Mouse (Mus musculus): ENCODE measurements around the gene Ccl20. TPM values are rescaled to one million over a fixed set of nuclear protein-coding genes. Genes with fewer than 3 reads are reported as not detected.

Gene Ccl20
- polyA plus RNA-seq, 1 experiment from 2014 or later: not detected

DNA sequence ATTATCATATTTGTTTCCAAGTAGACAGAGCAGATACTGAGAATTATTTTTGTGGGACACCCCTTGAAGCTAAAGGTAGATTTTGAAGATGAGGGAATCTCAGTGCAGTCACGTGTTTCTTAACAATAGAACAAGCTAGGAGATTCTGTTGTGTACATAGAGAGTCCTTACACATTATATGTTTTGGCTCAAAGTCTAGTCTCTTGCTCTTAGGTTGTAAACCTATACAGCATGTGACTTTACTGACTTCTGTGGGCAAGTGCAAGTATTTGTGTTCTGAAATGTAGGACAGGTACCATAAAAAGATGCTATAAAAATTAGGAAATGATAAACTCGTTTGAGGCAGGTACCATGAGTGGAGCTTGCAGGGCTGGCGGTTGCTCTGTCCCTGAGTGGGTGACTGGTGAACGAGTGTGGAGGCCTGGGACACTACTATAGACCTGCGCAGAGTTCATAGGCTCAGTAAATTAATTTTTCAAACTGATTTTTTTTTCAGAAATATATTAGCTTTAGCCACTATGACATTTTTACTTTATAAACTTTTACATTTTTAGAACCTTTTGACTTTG is 9.1 kb upstream of the Ccl20 start:
- ATAC-seq (ENCODE audit: low FRiP score): no peak
- Histone ChIP-seq H3K9me3 (no peaks in the 10 kb centered on the region), H3K4me3 (no peak overlapping the region), H3K27me3 (no peaks in the 10 kb centered on the region), H3K4me2 (no peak overlapping the region), H3K9ac (no peak overlapping the region), H3K4me1 (replicated peaks) (no peaks in the 10 kb centered on the region), H3K27ac (no peak overlapping the region), H3K36me3 (no peaks in the 10 kb centered on the region)
- WGBS: 84% methylated on average over 5 of the region's 5 CpGs

DNA sequence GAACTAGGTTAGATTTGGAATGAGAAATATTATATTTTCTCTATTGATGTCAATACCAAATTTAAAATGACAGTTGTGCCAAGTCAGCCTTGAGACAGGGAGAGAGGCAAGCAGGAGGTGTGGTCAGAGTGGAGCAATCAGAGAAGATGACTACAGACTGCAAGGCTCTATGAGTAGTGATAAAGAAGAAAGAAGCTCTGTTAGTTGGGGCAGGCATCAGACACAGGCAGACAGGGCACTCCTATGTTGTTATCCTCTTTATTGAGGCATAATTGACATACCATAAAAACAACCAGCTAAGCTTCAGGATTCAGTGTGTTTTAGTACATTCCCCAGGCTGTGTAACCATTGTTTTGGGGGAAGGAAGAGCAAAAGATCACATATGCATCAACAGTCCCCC is 5.6 kb upstream of the Ccl20 start:
- no peaks in the 10 kb centered on the region for H3K36me3 ChIP-seq
- no peaks in the 10 kb centered on the region for H3K4me1 ChIP-seq (replicated peaks)
- no peaks in the 10 kb centered on the region for H3K27me3 ChIP-seq
- no peak for ATAC-seq (ENCODE audit: low FRiP score)
- no peak overlapping the region for H3K4me2 ChIP-seq
- no peaks in the 10 kb centered on the region for H3K9me3 ChIP-seq
- H3K4me3 ChIP-seq: no peak overlapping the region
- H3K9ac ChIP-seq: no peak overlapping the region
- H3K27ac ChIP-seq: no peak overlapping the region

- Histone ChIP-seq H3K9ac (no peak overlapping the region), H3K27me3 (no peaks in the 10 kb centered on the region), H3K27ac (no peak overlapping the region), H3K4me1 (replicated peaks) (no peaks in the 10 kb centered on the region), H3K4me2 (no peak overlapping the region), H3K36me3 (no peaks in the 10 kb centered on the region), H3K4me3 (no peak overlapping the region), H3K9me3 (no peaks in the 10 kb centered on the region)
- 80% methylated on average over 5 of the region's 5 CpGs for WGBS
- ATAC-seq (ENCODE audit: low FRiP score): no peak
Observed at GRCm38 (mm10) chr1:83111726-83112125, 4.8 kb upstream of the Ccl20 start.

DNA sequence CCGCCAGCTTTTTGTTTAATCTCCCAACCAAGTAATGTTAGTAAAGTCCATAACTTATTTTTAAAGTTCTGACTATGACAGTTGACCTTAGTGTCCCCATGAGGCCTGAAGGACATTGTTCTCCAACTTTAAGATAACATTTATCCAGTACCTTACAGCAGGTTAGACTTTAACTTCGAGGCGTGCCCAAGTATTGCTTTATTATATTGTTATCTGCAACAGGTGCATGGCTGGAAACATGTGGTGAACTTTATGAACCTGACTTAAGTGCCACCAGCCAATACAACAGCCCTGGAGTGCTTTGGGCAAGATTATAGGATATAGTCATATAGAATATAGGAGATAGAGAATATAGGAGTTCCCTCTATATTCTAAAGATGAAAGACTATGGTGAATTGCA is 651 bp downstream of the Ccl20 start:
- 93% methylated on average over 3 of the region's 3 CpGs for WGBS
- H3K9ac ChIP-seq: no peak overlapping the region
- H3K27me3 ChIP-seq: no peaks in the 10 kb centered on the region
- no peak overlapping the region for H3K27ac ChIP-seq
- no peak overlapping the region for H3K4me3 ChIP-seq
- H3K4me1 ChIP-seq (replicated peaks): no peaks in the 10 kb centered on the region
- H3K4me2 ChIP-seq: no peak overlapping the region
- ATAC-seq (ENCODE audit: low FRiP score): no peak
- H3K36me3 ChIP-seq: no peaks in the 10 kb centered on the region
- no peaks in the 10 kb centered on the region for H3K9me3 ChIP-seq

DNA sequence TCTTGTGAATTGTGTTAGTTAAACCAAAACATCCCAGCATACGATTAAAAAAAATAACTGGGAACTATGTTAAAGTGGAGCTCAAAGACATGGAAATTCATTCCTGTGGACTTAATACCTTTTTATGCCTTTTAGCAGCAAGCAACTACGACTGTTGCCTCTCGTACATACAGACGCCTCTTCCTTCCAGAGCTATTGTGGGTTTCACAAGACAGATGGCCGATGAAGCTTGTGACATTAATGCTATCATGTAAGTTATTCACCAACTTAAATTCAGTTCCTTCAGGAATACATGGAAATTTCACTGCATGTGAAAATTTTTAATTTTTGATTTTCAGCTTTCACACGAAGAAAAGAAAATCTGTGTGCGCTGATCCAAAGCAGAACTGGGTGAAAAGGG is 1.1 kb downstream of the Ccl20 start:
- no peaks in the 10 kb centered on the region for H3K36me3 ChIP-seq
- no peaks in the 10 kb centered on the region for H3K9me3 ChIP-seq
- H3K9ac ChIP-seq: no peak overlapping the region
- no peak overlapping the region for H3K4me3 ChIP-seq
- no peaks in the 10 kb centered on the region for H3K4me1 ChIP-seq (replicated peaks)
- H3K27ac ChIP-seq: no peak overlapping the region
- no peak overlapping the region for H3K4me2 ChIP-seq
- no peaks in the 10 kb centered on the region for H3K27me3 ChIP-seq
- 94% methylated on average over 7 of the region's 7 CpGs for WGBS
- ATAC-seq (ENCODE audit: low FRiP score): no peak

GRCm38 (mm10) chr1:83119903-83120302 is 3.3 kb downstream of the Ccl20 start:
- Histone ChIP-seq H3K4me1 (replicated peaks) (no peaks in the 10 kb centered on the region), H3K9ac (no peak overlapping the region), H3K4me2 (no peak overlapping the region), H3K4me3 (no peak overlapping the region), H3K9me3 (no peaks in the 10 kb centered on the region), H3K36me3 (no peaks in the 10 kb centered on the region), H3K27me3 (no peaks in the 10 kb centered on the region), H3K27ac (no peak overlapping the region)
- no peak for ATAC-seq (ENCODE audit: low FRiP score)

DNA sequence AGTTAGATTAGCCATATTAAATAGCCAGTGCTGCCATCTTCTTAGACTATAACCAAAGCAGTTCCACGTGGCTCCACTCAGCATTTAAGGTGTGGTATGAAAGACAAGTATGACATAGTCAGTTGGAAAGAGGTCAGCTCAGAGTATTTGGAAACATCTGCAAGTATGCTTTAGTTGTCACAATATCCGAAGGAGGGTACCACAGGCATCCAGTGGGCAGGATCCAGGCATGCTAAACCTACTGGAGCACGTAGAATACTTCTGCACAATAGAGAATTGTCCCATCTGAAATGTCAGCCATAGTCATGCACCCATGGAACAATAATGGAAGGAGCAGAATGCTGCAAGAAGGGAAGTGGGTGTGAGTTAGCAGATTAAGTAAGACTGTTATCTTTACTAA is 3.7 kb downstream of the Ccl20 start:
- H3K27ac ChIP-seq: no peak overlapping the region
- WGBS: 80% methylated on average over 3 of the region's 3 CpGs
- no peak overlapping the region for H3K4me3 ChIP-seq
- no peaks in the 10 kb centered on the region for H3K27me3 ChIP-seq
- H3K4me1 ChIP-seq (replicated peaks): no peaks in the 10 kb centered on the region
- ATAC-seq (ENCODE audit: low FRiP score): no peak
- H3K4me2 ChIP-seq: no peak overlapping the region
- no peak overlapping the region for H3K9ac ChIP-seq
- no peaks in the 10 kb centered on the region for H3K36me3 ChIP-seq
- no peaks in the 10 kb centered on the region for H3K9me3 ChIP-seq

DNA sequence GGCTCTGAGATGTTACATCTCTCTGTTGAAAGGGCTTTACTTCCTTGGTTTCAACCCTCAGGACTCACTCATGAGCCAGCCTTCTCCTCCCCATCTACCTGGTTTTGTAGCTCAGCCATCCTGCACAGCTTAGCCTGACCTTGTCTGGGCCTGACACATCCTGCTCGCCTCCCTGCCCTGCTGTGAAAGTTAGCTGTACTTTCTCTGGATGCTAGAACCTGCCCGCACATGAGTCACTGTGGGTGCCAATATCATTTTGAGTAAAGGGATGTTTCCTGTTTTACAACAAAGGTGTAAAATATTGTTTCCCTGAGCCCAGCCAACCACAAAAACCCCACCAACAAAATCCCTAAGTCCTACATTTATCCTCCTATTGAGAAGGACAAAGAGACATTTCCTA is 6.6 kb downstream of the Ccl20 start:
- no peak for ATAC-seq (ENCODE audit: low FRiP score)
- WGBS: 95% methylated on average over 2 of the region's 2 CpGs
- Histone ChIP-seq H3K4me1 (replicated peaks) (no peaks in the 10 kb centered on the region), H3K36me3 (no peaks in the 10 kb centered on the region), H3K9me3 (no peaks in the 10 kb centered on the region), H3K4me3 (no peak overlapping the region), H3K27me3 (no peaks in the 10 kb centered on the region), H3K4me2 (no peak overlapping the region), H3K27ac (no peak overlapping the region), H3K9ac (no peak overlapping the region)

GRCm38 (mm10) chr1:83135829-83136228 is 19.3 kb downstream of the Ccl20 start:
- no peak for ATAC-seq (ENCODE audit: low FRiP score)
- Histone ChIP-seq H3K4me3 (no peak overlapping the region), H3K4me2 (no peak overlapping the region), H3K4me1 (replicated peaks) (no peaks in the 10 kb centered on the region), H3K9me3 (no peaks in the 10 kb centered on the region), H3K36me3 (no peaks in the 10 kb centered on the region), H3K27me3 (no peaks in the 10 kb centered on the region), H3K9ac (no peak overlapping the region), H3K27ac (no peak overlapping the region)
- WGBS: 85% methylated on average over 7 of the region's 7 CpGs

GRCm38 (mm10) chr1:83137847-83138246 is 21.3 kb downstream of the Ccl20 start:
- no peak overlapping the region for H3K27ac ChIP-seq
- no peaks in the 10 kb centered on the region for H3K9me3 ChIP-seq
- no peak overlapping the region for H3K4me3 ChIP-seq
- no peaks in the 10 kb centered on the region for H3K36me3 ChIP-seq
- no peak overlapping the region for H3K9ac ChIP-seq
- no peaks in the 10 kb centered on the region for H3K27me3 ChIP-seq
- ATAC-seq (ENCODE audit: low FRiP score): no peak
- WGBS: 90% methylated on average over 8 of the region's 8 CpGs
- no peak overlapping the region for H3K4me2 ChIP-seq
- H3K4me1 ChIP-seq (replicated peaks): no peaks in the 10 kb centered on the region

DNA sequence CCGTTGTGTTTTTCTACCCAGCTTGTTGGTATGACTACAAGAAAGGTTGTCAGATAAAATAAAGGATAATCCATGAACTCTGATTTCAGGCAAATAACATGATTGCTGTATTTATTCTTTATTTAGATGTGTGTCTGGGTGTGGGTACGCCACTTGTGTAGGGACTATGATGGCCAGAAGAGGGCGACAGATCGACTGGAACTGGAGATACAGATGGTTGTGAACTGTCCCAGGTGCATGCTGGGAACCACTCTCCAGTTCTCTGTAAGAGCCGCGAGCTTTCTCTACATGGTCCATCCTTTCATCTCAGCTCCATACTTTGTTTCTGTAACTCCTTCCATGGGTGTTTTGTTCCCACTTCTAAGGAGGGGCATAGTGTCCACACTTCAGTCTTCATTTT is 22.2 kb downstream of the Ccl20 start:
- ATAC-seq (ENCODE audit: low FRiP score): no peak
- 87% methylated on average over 6 of the region's 6 CpGs for WGBS

DNA sequence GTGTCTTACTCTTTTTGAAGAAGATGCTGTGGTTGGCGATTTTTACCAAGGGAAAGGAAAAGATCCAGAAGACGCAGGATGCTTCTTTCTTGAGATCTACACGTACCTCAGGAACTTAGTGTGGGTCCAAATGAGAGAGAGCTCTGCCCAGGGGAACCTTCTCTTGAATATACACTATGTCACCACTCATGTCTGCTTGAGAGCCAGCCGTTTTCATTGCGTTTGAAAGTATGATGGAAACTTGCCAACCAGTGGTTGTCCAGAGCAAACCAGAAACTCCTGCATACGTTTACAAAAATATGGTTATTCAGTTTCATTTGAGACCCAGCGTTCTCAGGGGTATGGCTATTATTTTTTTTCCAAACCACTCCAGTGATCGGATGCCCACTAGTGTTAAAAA is 24.9 kb downstream of the Ccl20 start:
- Histone ChIP-seq H3K27me3 (no peaks in the 10 kb centered on the region), H3K4me3 (no peak overlapping the region), H3K4me2 (no peak overlapping the region), H3K9me3 (no peaks in the 10 kb centered on the region), H3K27ac (no peak overlapping the region), H3K36me3 (no peaks in the 10 kb centered on the region), H3K4me1 (replicated peaks) (no peaks in the 10 kb centered on the region), H3K9ac (no peak overlapping the region)
- ATAC-seq (ENCODE audit: low FRiP score): no peak
- 92% methylated on average over 8 of the region's 8 CpGs for WGBS

More for the DNA sequence above, 22.2 kb downstream of the Ccl20 start:
- Histone ChIP-seq H3K27ac (no peak overlapping the region), H3K4me2 (no peak overlapping the region), H3K36me3 (no peaks in the 10 kb centered on the region), H3K4me1 (replicated peaks) (no peaks in the 10 kb centered on the region), H3K4me3 (no peak overlapping the region), H3K27me3 (no peaks in the 10 kb centered on the region), H3K9me3 (no peaks in the 10 kb centered on the region), H3K9ac (no peak overlapping the region)

DNA sequence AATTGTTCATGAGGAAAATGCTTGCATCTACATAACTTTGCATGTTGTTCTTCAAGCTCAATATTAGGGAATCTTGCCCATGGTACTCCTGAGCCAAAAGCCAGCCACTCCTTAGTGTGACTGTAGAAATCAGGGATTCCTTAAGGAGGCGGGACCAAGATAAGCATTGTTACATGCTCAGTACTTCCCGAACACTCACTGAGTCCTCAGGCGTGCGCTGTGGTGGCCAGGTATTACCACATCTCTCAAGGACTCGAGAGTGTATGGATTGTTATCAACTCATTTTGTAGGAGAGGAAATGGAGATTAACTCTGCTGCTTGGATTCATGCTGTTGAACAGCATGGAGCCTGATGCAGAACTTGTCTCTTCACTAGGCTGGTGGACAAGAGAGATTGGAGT is 25.5 kb downstream of the Ccl20 start:
- Histone ChIP-seq H3K4me3 (no peak overlapping the region), H3K4me1 (replicated peaks) (no peaks in the 10 kb centered on the region), H3K4me2 (no peak overlapping the region), H3K9me3 (no peaks in the 10 kb centered on the region), H3K36me3 (no peaks in the 10 kb centered on the region), H3K9ac (no peak overlapping the region), H3K27me3 (no peaks in the 10 kb centered on the region), H3K27ac (no peak overlapping the region)
- ATAC-seq (ENCODE audit: low FRiP score): no peak
- 91% methylated on average over 5 of the region's 5 CpGs for WGBS

DNA sequence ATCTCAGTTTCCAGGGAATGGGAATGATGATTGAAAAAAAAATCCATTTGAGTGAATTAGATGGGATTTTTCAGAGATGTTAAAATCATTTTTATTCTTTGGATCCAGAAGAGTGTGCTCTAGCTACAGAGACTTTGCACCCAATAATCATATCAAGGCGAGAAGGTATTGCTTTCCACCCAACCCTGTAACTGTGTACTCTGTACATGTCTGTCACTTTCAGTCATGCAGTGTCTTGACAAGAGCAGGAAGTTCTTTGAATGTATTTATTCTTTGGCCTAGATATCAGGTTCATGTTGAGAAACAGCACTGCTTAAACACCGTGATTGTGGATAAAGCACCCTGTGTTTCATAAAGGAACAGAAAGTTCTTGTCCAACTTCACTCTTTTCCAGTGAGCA is 30.0 kb downstream of the Ccl20 start:
- Histone ChIP-seq H3K36me3 (no peaks in the 10 kb centered on the region), H3K4me3 (no peak overlapping the region), H3K9me3 (no peaks in the 10 kb centered on the region), H3K4me1 (replicated peaks) (no peaks in the 10 kb centered on the region), H3K4me2 (no peak overlapping the region), H3K27me3 (no peaks in the 10 kb centered on the region), H3K27ac (no peak overlapping the region), H3K9ac (no peak overlapping the region)
- WGBS: 88% methylated on average over 2 of the region's 2 CpGs
- no peak for ATAC-seq (ENCODE audit: low FRiP score)

All from hindbrain, embryonic 13.5 days (tissue).